Mouse (Mus musculus): Measurements from ENCODE around the gene Svop.

DNA sequence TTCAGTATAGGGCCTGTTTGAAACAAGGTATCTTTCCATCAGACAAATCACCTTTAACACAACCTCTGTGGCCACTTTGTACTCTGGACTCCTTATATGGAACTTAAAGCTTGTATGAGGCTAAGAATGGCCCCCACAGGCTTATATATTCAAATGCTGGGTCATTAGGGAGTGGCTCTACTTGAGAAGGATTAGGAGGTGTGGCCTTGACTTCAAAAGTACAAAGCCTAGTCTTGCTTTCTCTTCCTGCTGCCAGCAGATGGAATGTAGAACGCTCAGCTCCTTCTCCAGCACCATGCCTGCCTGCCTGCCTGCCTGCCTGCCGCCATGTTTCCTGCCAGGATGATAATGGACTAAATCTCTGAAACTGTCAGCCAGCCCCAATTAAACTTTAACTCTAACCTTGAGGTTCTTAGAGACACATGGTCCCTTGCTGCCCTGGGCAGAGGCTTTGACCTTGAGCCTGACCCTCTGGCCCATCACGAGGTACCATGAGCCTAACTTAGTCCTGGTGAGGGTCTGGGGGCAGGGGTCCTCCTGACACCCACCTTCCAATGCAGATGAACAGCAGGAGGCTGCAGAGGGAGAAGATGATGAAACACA is 59.1 kb downstream of the Svop start:
- TF ChIP-seq CTCF (IDR thresholded peaks at IDR 0.05; ENCODE audit: low read depth) (no peak), EP300 (IDR thresholded peaks at IDR 0.05; ENCODE audit: low read depth) (no peak)
